Mouse (Mus musculus): Measurements from ENCODE around the gene Olfr477.
"Not testable (repeated sequence)": the region's sequence is repeated elsewhere in the genome, so short reads cannot be mapped to it uniquely, and the experiment has no call there.

GRCm38 (mm10) chr7:107952539-107952938, 34.0 kb upstream of the Olfr477 start:
- not testable (repeated sequence) for TF ChIP-seq CTCF (IDR thresholded peaks at IDR 0.05; ENCODE audit: control insufficient read depth, insufficient read depth, low read length); POLR2A (IDR thresholded peaks at IDR 0.05; ENCODE audit: borderline replicate concordance, control insufficient read depth, low read depth, low read length)
